Mouse (Mus musculus) spleen, postnatal 14 days (tissue): Measurements from ENCODE around the gene S100a13.

Experiments
- DNase-seq, 2 experiments: peaks; one replicate each; pipeline ENCODE4 v3.0.0; 2021 to 2022; ENCODE audit warnings: low spot score in 2 of 2

Gene S100a13

DNA sequence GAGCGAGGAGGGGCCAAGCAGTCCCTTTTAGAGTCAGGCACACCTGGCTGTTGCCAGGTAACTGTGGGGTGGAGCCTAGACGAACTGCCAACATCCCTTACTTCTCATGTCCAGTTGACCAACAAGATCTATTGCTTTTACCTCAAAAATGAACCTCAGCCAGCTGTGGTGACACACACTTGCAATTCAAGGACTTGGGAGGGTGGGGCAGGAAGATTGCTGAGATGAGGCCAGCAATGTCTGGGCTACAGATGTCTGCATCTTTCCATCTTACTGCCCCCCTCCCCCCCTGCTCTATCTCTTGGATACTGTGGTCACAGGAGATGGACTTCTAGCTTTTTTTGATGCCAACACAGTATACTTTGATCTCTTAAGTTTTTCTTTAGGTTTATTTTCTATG is 38.0 kb downstream of the S100a13 start:
- no peak for DNase-seq

GRCm38 (mm10) chr3:90555954-90556353 is 41.7 kb downstream of the S100a13 start:
- DNase-seq, result no peak

GRCm38 (mm10) chr3:90560008-90560628 is 45.9 kb downstream of the S100a13 start, which contains the start of gene S100a3:
S100a3 (plus strand) TSS chr3:90560578.
- DNase-seq, result no peak
